Mouse (Mus musculus) macrophage (primary cell): ENCODE results near the gene 4930449I24Rik. TPM values are rescaled to one million over a fixed set of nuclear protein-coding genes. Genes with fewer than 3 reads are reported as not detected.

Experiments used
- polyA plus RNA-seq: library from polyadenylated mRNA; stranded (reverse); fragments of 250-400 nt; gene quantifications from 3 replicates; pipeline ENCODE4 v1.2.4, GENCODE M21; 2018; ENCODE audit warnings: inconsistent platforms

4930449I24Rik gene
- polyA plus RNA-seq, 1 experiment from 2014 or later: not detected

Other genes starting within 250 kb of the 4930449I24Rik start
- not detected in 3 replicates for gene Wasf3, start 117.4 kb upstream of the 4930449I24Rik start, polyA plus RNA-seq
- gene Gm6408, start 20.4 kb upstream of the 4930449I24Rik start, polyA plus RNA-seq: not detected in 3 replicates
- not detected in 3 replicates for gene Gm6370, start 11.0 kb upstream of the 4930449I24Rik start, polyA plus RNA-seq
- gene Gm3402, start 11.7 kb downstream of the 4930449I24Rik start, polyA plus RNA-seq: not detected in 3 replicates
- not detected in 3 replicates for gene Gm3404, start 23.4 kb downstream of the 4930449I24Rik start, polyA plus RNA-seq
- not detected in 3 replicates for gene Gm3409, start 35.2 kb downstream of the 4930449I24Rik start, polyA plus RNA-seq
- not detected in 3 replicates for gene Gm3415, start 53.7 kb downstream of the 4930449I24Rik start, polyA plus RNA-seq
- not detected in 3 replicates for gene Gpr12, start 82.8 kb downstream of the 4930449I24Rik start, polyA plus RNA-seq